Mouse (Mus musculus): ENCODE measurements around the gene Emg1. TPM values are rescaled to one million over a fixed set of nuclear protein-coding genes. Genes with fewer than 3 reads are reported as not detected.
A peak's percentile ranks its signal among the peaks of the same experiment; 100 is the strongest.

Gene Emg1
- 10 to 100 TPM; 71.4 to 78.8 TPM for total RNA-seq (2021)
- polyA plus RNA-seq (2012; rRNA removed), result 51.8 and 79.0 TPM in 2 replicates
- long read RNA-seq, transcript Emg1-201 (6 exons, 1,034 nt), result major isoform, 45 of 49 reads
- long read RNA-seq, partial matches to known transcripts, result 0 of 49 reads
- long read RNA-seq, other reads (novel, unspliced or antisense), result 4 of 49 reads

- Histone ChIP-seq H3K27ac (peak within 1 kb of the TSS; percentile 96), H3K79me2 (replicated peaks; ENCODE audit: control insufficient read depth, insufficient read depth, low read length) (peaks cover 2% of the 10 kb centered on the region; the same call in 1 of the 2 replicates), H3K36me3 (ENCODE audit: control insufficient read depth, insufficient read depth, low read length) (peaks cover 5% of the 10 kb centered on the region), H3K4me3 (peak within 1 kb of the TSS; percentile 88), H3K27me3 (ENCODE audit: control insufficient read depth, insufficient read depth, low read length) (no peaks in the 10 kb centered on the region), H3K9ac (ENCODE audit: low read depth, low read length) (peak within 1 kb of the TSS; percentile 94), H3K4me1 (ENCODE audit: control insufficient read depth, insufficient read depth, low read length) (peaks cover 5% of the 10 kb centered on the region)
- DNase-seq, result peak; percentile 98 to 99
- TF ChIP-seq POLR2A (IDR thresholded peaks at IDR 0.05; ENCODE audit: insufficient read depth, low read depth, low read length) (peak; percentile 81), CTCF (IDR thresholded peaks at IDR 0.05) (peak; percentile 17; the same call in 1 of the 2 replicates), EP300 (IDR thresholded peaks at IDR 0.05; ENCODE audit: insufficient read depth, low read depth, low read length) (peak; percentile 81)
- intact Hi-C loops (cut with DNase I), result loop anchor here (1.0 to 2.0 kb wide), 5 partner anchors 28 to 327 kb away; partner anchors contain the start of genes Atn1, Gm45234, Ing4 and Lpcat3
- WGBS, result under 1% methylated on average over 76 of the region's 76 CpGs
Observed at GRCm38 (mm10) chr6:124711824-124712782, at the start of gene Emg1, which contains the start of gene Phb2. TSS of gene Emg1 (minus strand) at chr6:124712178. TSS of gene Phb2 (plus strand) at chr6:124712336.

GRCm38 (mm10) chr6:124759259-124759658, 47.3 kb upstream of the Emg1 start:
- H3K9ac ChIP-seq (ENCODE audit: low read depth, low read length), result peak overlapping the region; percentile 24; the same call in 1 of the 2 replicates
- intact Hi-C loops (cut with DNase I), result loop anchor here (1.0 to 5.0 kb wide), 6 partner anchors 19 to 267 kb away; partner anchors contain the start of genes C1ra, C1rb and C1rl
- peaks cover 8% of the 10 kb centered on the region for H3K4me1 ChIP-seq (ENCODE audit: control insufficient read depth, insufficient read depth, low read length)
- 3% methylated on average over 5 of the region's 5 CpGs for WGBS
- TF ChIP-seq CTCF (IDR thresholded peaks at IDR 0.05) (peak; percentile 99), EP300 (IDR thresholded peaks at IDR 0.05; ENCODE audit: insufficient read depth, low read depth, low read length) (peak; percentile 93), POLR2A (IDR thresholded peaks at IDR 0.05; ENCODE audit: insufficient read depth, low read depth, low read length) (peak; percentile 55)
- H3K36me3 ChIP-seq (ENCODE audit: control insufficient read depth, insufficient read depth, low read length), result no peaks in the 10 kb centered on the region
- H3K27ac ChIP-seq, result peak overlapping the region; percentile 85
- no peaks in the 10 kb centered on the region for H3K79me2 ChIP-seq (replicated peaks; ENCODE audit: control insufficient read depth, insufficient read depth, low read length)
- H3K27me3 ChIP-seq (ENCODE audit: control insufficient read depth, insufficient read depth, low read length), result no peaks in the 10 kb centered on the region
- peak; percentile 83 to 85 for DNase-seq
- H3K4me3 ChIP-seq, result no peak overlapping the region; the same call in 1 of the 2 replicates

GRCm38 (mm10) chr6:124758849-124759232, 46.9 kb upstream of the Emg1 start:
- no peak for DNase-seq

GRCm38 (mm10) chr6:124757909-124758848, 46.2 kb upstream of the Emg1 start:
- TF ChIP-seq EP300 (IDR thresholded peaks at IDR 0.05; ENCODE audit: insufficient read depth, low read depth, low read length), result peak; percentile 47; the same call in 1 of the 2 replicates
- no peak for TF ChIP-seq CTCF (IDR thresholded peaks at IDR 0.05)
- peak; percentile 45; the same call in 1 of the 2 replicates for TF ChIP-seq POLR2A (IDR thresholded peaks at IDR 0.05; ENCODE audit: insufficient read depth, low read depth, low read length)
- no peaks in the 10 kb centered on the region for H3K27me3 ChIP-seq (ENCODE audit: control insufficient read depth, insufficient read depth, low read length)
- peak overlapping the region; percentile 65; the same call in 1 of the 2 replicates for H3K4me3 ChIP-seq
- no peaks in the 10 kb centered on the region for H3K36me3 ChIP-seq (ENCODE audit: control insufficient read depth, insufficient read depth, low read length)
- peaks cover 8% of the 10 kb centered on the region for H3K4me1 ChIP-seq (ENCODE audit: control insufficient read depth, insufficient read depth, low read length)
- intact Hi-C loops (cut with DNase I), result loop anchor here (2.0 to 5.0 kb wide), 4 partner anchors 45 to 266 kb away; partner anchors contain the start of genes C1ra, C1rl, Emg1 and Phb2
- H3K27ac ChIP-seq, result peak overlapping the region; percentile 85
- 0 out of 2 replicates have a peak, but pooled peaks cover 1% of the 10 kb centered on the region for H3K79me2 ChIP-seq (replicated peaks; ENCODE audit: control insufficient read depth, insufficient read depth, low read length)
- DNase-seq, result peak; percentile 76 to 77
- H3K9ac ChIP-seq (ENCODE audit: low read depth, low read length), result peak overlapping the region; percentile 15
- 32% methylated on average over 5 of the region's 5 CpGs for WGBS

More at GRCm38 (mm10) chr6:124758849-124759232, 46.9 kb upstream of the Emg1 start:
- 47% methylated on average over 2 of the region's 2 CpGs for WGBS
- H3K4me3 ChIP-seq, result peak overlapping the region; percentile 12; the same call in 1 of the 2 replicates
- TF ChIP-seq POLR2A (IDR thresholded peaks at IDR 0.05; ENCODE audit: insufficient read depth, low read depth, low read length) (no peak), CTCF (IDR thresholded peaks at IDR 0.05) (no peak), EP300 (IDR thresholded peaks at IDR 0.05; ENCODE audit: insufficient read depth, low read depth, low read length) (no peak)
- no peaks in the 10 kb centered on the region for H3K27me3 ChIP-seq (ENCODE audit: control insufficient read depth, insufficient read depth, low read length)
- H3K9ac ChIP-seq (ENCODE audit: low read depth, low read length), result no peak overlapping the region; the same call in 1 of the 2 replicates
- H3K36me3 ChIP-seq (ENCODE audit: control insufficient read depth, insufficient read depth, low read length), result no peaks in the 10 kb centered on the region
- intact Hi-C loops (cut with DNase I), result loop anchor here (1.0 to 5.0 kb wide), 6 partner anchors 19 to 267 kb away; partner anchors contain the start of genes C1ra, C1rb and C1rl
- H3K79me2 ChIP-seq (replicated peaks; ENCODE audit: control insufficient read depth, insufficient read depth, low read length), result no peaks in the 10 kb centered on the region
- H3K4me1 ChIP-seq (ENCODE audit: control insufficient read depth, insufficient read depth, low read length), result peaks cover 8% of the 10 kb centered on the region
- H3K27ac ChIP-seq, result peak overlapping the region; percentile 85

Data from heart, adult 2 months (tissue).